Mouse (Mus musculus): ENCODE measurements around the gene Hsd17b6. TPM values are rescaled to one million over a fixed set of nuclear protein-coding genes. Genes with fewer than 3 reads are reported as not detected.

Gene Hsd17b6
- polyA plus RNA-seq, 1 experiment from 2014 or later: not detected

GRCm38 (mm10) chr10:127949596-127950130 lies 57.7 kb downstream of the Hsd17b6 start:
- ChIA-PET POLR2A (no interaction called here), CTCF (interaction anchor here (1.4 kb wide), 1 partner anchor 59 kb away, joined by 4 read pairs; no protein-coding TSS in a partner anchor)
- in situ Hi-C loops (cut with MboI; ENCODE audit: low pct_unique_long_range_greater_than_20kb): loop anchor here (10.0 kb wide), 1 partner anchor 245 kb away; the partner anchor contains the start of gene Gls2
- ATAC-seq (no peak), DNase-seq (ENCODE audit: low read depth, low spot score) (no peak)
- H3K27me3 ChIP-seq: peaks cover 17% of the 10 kb centered on the region
- TF ChIP-seq CTCF (IDR thresholded peaks at IDR 0.05): no peak

GRCm38 (mm10) chr10:127945432-127946064 lies 61.9 kb downstream of the Hsd17b6 start:
- CTCF ChIA-PET: interaction anchor here (0.7 to 1.9 kb wide), 7 partner anchors 46 to 376 kb away, joined by 3 to 9 read pairs (median 3); no protein-coding TSS in a partner anchor
- ATAC-seq: no peak
- H3K27me3 ChIP-seq: peaks cover 8% of the 10 kb centered on the region
- in situ Hi-C loops (cut with MboI; ENCODE audit: low pct_unique_long_range_greater_than_20kb): loop anchor here (10.0 kb wide), 1 partner anchor 249 kb away; the partner anchor contains the start of gene Gls2
- POLR2A ChIA-PET: no interaction called here
- TF ChIP-seq CTCF (IDR thresholded peaks at IDR 0.05): peak; percentile 84
- no peak for DNase-seq (ENCODE audit: low read depth, low spot score)

Other genes starting within 250 kb of the Hsd17b6 start
- gene Rdh1, start 247.9 kb downstream of the Hsd17b6 start, polyA plus RNA-seq (2021): 0.05 TPM
- gene Rdh16f1, start 247.8 kb downstream of the Hsd17b6 start, polyA plus RNA-seq (2021): 0.18 TPM
- not detected for gene Rdh9, start 231.2 kb downstream of the Hsd17b6 start, polyA plus RNA-seq (2021)
- gene Rdh16, start 206.5 kb downstream of the Hsd17b6 start, polyA plus RNA-seq (2021): 0.03 TPM
- gene Rdh19, start 157.7 kb downstream of the Hsd17b6 start, polyA plus RNA-seq (2021): not detected
- not detected for gene Rdh16f2, start 141.1 kb downstream of the Hsd17b6 start, polyA plus RNA-seq (2021)
- not detected for gene Rdh7, start 118.8 kb downstream of the Hsd17b6 start, polyA plus RNA-seq (2021)
- not detected for gene Sdr9c7, start 109.1 kb downstream of the Hsd17b6 start, polyA plus RNA-seq (2021)
- gene Prim1, start 7.6 kb upstream of the Hsd17b6 start, polyA plus RNA-seq (2021): 28.4 TPM
- gene Naca, start 28.0 kb upstream of the Hsd17b6 start, polyA plus RNA-seq (2021): 764 TPM
- gene Ptges3, start 51.3 kb upstream of the Hsd17b6 start, polyA plus RNA-seq (2021): 141 TPM
- gene Atp5b, start 75.7 kb upstream of the Hsd17b6 start, polyA plus RNA-seq (2021): 2,546 TPM
- 45.8 TPM for gene Baz2a, start 84.0 kb upstream of the Hsd17b6 start, polyA plus RNA-seq (2021)
- gene Rbms2, start 172.7 kb upstream of the Hsd17b6 start, polyA plus RNA-seq (2021): 74.2 TPM
- gene Gls2, start 186.8 kb upstream of the Hsd17b6 start, polyA plus RNA-seq (2021): 1.6 TPM
- 13.8 TPM for gene Spryd4, start 204.2 kb upstream of the Hsd17b6 start, polyA plus RNA-seq (2021)
- gene Mip, start 218.2 kb upstream of the Hsd17b6 start, polyA plus RNA-seq (2021): 0.04 TPM
- gene Timeless, start 224.5 kb upstream of the Hsd17b6 start, polyA plus RNA-seq (2021): 17.5 TPM
- 1.4 TPM for gene Apon, start 246.5 kb upstream of the Hsd17b6 start, polyA plus RNA-seq (2021)